Mouse (Mus musculus) testis, adult 2 months (tissue): ENCODE measurements around the gene Atxn3. TPM values are rescaled to one million over a fixed set of nuclear protein-coding genes. Genes with fewer than 3 reads are reported as not detected.

Experiments used
- H3K27ac ChIP-seq: fragments of 200-500 bp; 2 replicates; pipeline ENCODE4 v1.5.1; 2012; ENCODE audit warnings: low read depth, low read length; ENCODE audit not compliant: control insufficient read depth, insufficient read depth
- H3K27me3 ChIP-seq: fragments of 200-500 bp; 2 replicates; pipeline ENCODE4 v1.6.1; 2012; ENCODE audit warnings: mild to moderate bottlenecking, low read length, moderate library complexity; ENCODE audit not compliant: control insufficient read depth, insufficient read depth
- H3K36me3 ChIP-seq: fragments of 200-500 bp; 2 replicates; pipeline ENCODE4 v1.6.1; 2012; ENCODE audit warnings: mild to moderate bottlenecking, low read length; ENCODE audit not compliant: control insufficient read depth, insufficient read depth
- H3K4me1 ChIP-seq: fragments of 200-500 bp; 2 replicates; pipeline ENCODE4 v1.6.1; 2012; ENCODE audit warnings: low read length; ENCODE audit not compliant: control insufficient read depth, insufficient read depth
- H3K4me3 ChIP-seq: fragments of 200-500 bp; 2 replicates; pipeline ENCODE4 v1.5.1; 2012; ENCODE audit warnings: low read depth, mild to moderate bottlenecking, low read length, moderate library complexity, mixed read lengths; ENCODE audit not compliant: control insufficient read depth
- CTCF ChIP-seq: fragments of 200-500 bp; IDR thresholded peaks from 2 replicates; pipeline ENCODE4 v1.5.1; 2012; ENCODE audit warnings: low read depth, mild to moderate bottlenecking, inconsistent platforms, low read length, moderate library complexity; ENCODE audit not compliant: control insufficient read depth, insufficient read depth, insufficient replicate concordance
- POLR2A ChIP-seq: fragments of 200-500 bp; IDR thresholded peaks from 2 replicates; pipeline ENCODE4 v1.6.1; 2012; ENCODE audit warnings: low read depth, mild to moderate bottlenecking, inconsistent platforms, low read length, moderate library complexity; ENCODE audit not compliant: control insufficient read depth
- polyA plus RNA-seq: library from polyadenylated mRNA; depleted of rRNA; stranded (reverse); fragments of >200 nt; gene quantifications from 2 replicates; pipeline ENCODE4 v1.2.3, GENCODE M21; 2012; rRNA removed

Atxn3 gene
- polyA plus RNA-seq, result 151 and 187 TPM in 2 replicates

- Histone ChIP-seq H3K4me1 (no peaks in the 10 kb centered on the region; the same call in 1 of the 2 replicates), H3K27ac (peak within 1 kb of the TSS; percentile 98), H3K36me3 (no peaks in the 10 kb centered on the region), H3K27me3 (no peaks in the 10 kb centered on the region), H3K4me3 (peak within 1 kb of the TSS; percentile 100)
- TF ChIP-seq CTCF, result peak; percentile 63; the same call in 1 of the 2 replicates
- peak; percentile 86 for TF ChIP-seq POLR2A
Observed at GRCm38 (mm10) chr12:101957942-101958544, at the start of gene Atxn3. Gene Atxn3, minus strand, starts transcription at chr12:101958246.

GRCm38 (mm10) chr12:102000785-102001184 is 42.7 kb upstream of the Atxn3 start:
- no peak overlapping the region for H3K27ac ChIP-seq
- TF ChIP-seq CTCF (no peak), POLR2A (no peak)
- H3K4me3 ChIP-seq, result no peak overlapping the region
- no peaks in the 10 kb centered on the region for H3K4me1 ChIP-seq
- no peaks in the 10 kb centered on the region for H3K27me3 ChIP-seq
- peaks cover 5% of the 10 kb centered on the region for H3K36me3 ChIP-seq

GRCm38 (mm10) chr12:101998929-101999328 is 40.9 kb upstream of the Atxn3 start:
- Histone ChIP-seq H3K36me3 (peaks cover 4% of the 10 kb centered on the region), H3K4me1 (no peaks in the 10 kb centered on the region), H3K27me3 (no peaks in the 10 kb centered on the region), H3K27ac (no peak overlapping the region), H3K4me3 (no peak overlapping the region)
- TF ChIP-seq CTCF (no peak), POLR2A (no peak)

- Histone ChIP-seq H3K4me1 (no peaks in the 10 kb centered on the region), H3K27ac (no peak overlapping the region), H3K4me3 (no peak overlapping the region), H3K36me3 (peaks cover 3% of the 10 kb centered on the region; the same call in 1 of the 2 replicates), H3K27me3 (no peaks in the 10 kb centered on the region)
- TF ChIP-seq POLR2A (no peak), CTCF (no peak)
Observed at GRCm38 (mm10) chr12:101994576-101995467, 36.8 kb upstream of the Atxn3 start.

GRCm38 (mm10) chr12:101987659-101988058 is 29.6 kb upstream of the Atxn3 start:
- peaks cover 3% of the 10 kb centered on the region for H3K36me3 ChIP-seq
- TF ChIP-seq POLR2A (no peak), CTCF (no peak)

GRCm38 (mm10) chr12:101985110-101985509 is 27.1 kb upstream of the Atxn3 start:
- Histone ChIP-seq H3K4me1 (no peaks in the 10 kb centered on the region), H3K27me3 (no peaks in the 10 kb centered on the region), H3K27ac (no peak overlapping the region), H3K36me3 (peaks cover 3% of the 10 kb centered on the region), H3K4me3 (no peak overlapping the region)
- TF ChIP-seq POLR2A, result no peak
- TF ChIP-seq CTCF, result no peak

More at GRCm38 (mm10) chr12:101987659-101988058, 29.6 kb upstream of the Atxn3 start:
- no peaks in the 10 kb centered on the region for H3K4me1 ChIP-seq
- no peaks in the 10 kb centered on the region for H3K27me3 ChIP-seq
- no peak overlapping the region for H3K4me3 ChIP-seq
- no peak overlapping the region for H3K27ac ChIP-seq

- TF ChIP-seq POLR2A, result no peak
- TF ChIP-seq CTCF, result no peak
- H3K36me3 ChIP-seq, result peaks cover 2% of the 10 kb centered on the region
- no peak overlapping the region for H3K27ac ChIP-seq
- H3K4me1 ChIP-seq, result no peaks in the 10 kb centered on the region
- H3K4me3 ChIP-seq, result no peak overlapping the region
- no peaks in the 10 kb centered on the region for H3K27me3 ChIP-seq
Observed at GRCm38 (mm10) chr12:101982977-101983376, 24.9 kb upstream of the Atxn3 start.
